Mouse (Mus musculus) left cerebral cortex, adult 2 months (tissue): ENCODE data around the gene Rplp2. TPM values are rescaled to one million over a fixed set of nuclear protein-coding genes. Genes with fewer than 3 reads are reported as not detected.
"Not testable (repeated sequence)": the region's sequence is repeated elsewhere in the genome, so short reads cannot be mapped to it uniquely, and the experiment has no call there.

Source experiments
- DNase-seq, 2 experiments: peaks; one replicate each; pipeline ENCODE4 v3.0.0; 2021 to 2022; ENCODE audit warnings: low spot score in 2 of 2, mixed read lengths in 1 of 2; ENCODE audit errors: extremely low spot score in 1 of 2
- H3K27ac ChIP-seq: fragments of 200-600 bp; 2 replicates; pipeline ENCODE4 v1.8.1; 2022
- H3K4me3 ChIP-seq: fragments of 200-600 bp; 2 replicates; pipeline ENCODE4 v1.8.1; 2022
- CTCF ChIP-seq: fragments of 200-600 bp; IDR thresholded peaks from 2 replicates; pipeline ENCODE4 v1.8.1; 2022; ENCODE audit warnings: antibody characterized with exemption, mild to moderate bottlenecking, moderate library complexity
- intact Hi-C: fragments of 180-260 bp; cut with DNase I; formaldehyde crosslinking; loops from one replicate; pipeline ENCODE4 v1.15.1; 2025
- long read RNA-seq, 2 experiments: library from polyadenylated mRNA; stranded (forward); transcript quantifications; one replicate each; pipeline ENCODE4 v2.0.0; 2021; ENCODE audit warnings: borderline mapping rate in 2 of 2
- total RNA-seq, 2 experiments: library from RNA; stranded (reverse); gene quantifications; 2 replicates each; pipeline ENCODE4 v1.2.3; 2021

Rplp2 gene
- 100 to 1,000 TPM; 552 to 567 TPM for total RNA-seq
- long read RNA-seq, experiment 1, transcript Rplp2-201 (5 exons, 964 nt): major isoform, 66 of 69 reads
- long read RNA-seq, experiment 1, partial matches to known transcripts: 0 of 69 reads
- long read RNA-seq, experiment 1, other reads (novel, unspliced or antisense): 1 of 69 reads
- long read RNA-seq, experiment 2, transcript Rplp2-201 (5 exons, 964 nt): major isoform, 45 of 56 reads
- long read RNA-seq, experiment 2, transcript Rplp2-202 (4 exons, 449 nt): minor isoform, 6 of 56 reads
- long read RNA-seq, experiment 2, partial matches to known transcripts: 0 of 56 reads
- long read RNA-seq, experiment 2, other reads (novel, unspliced or antisense): 2 of 56 reads

- intact Hi-C loops: no loop called here
- peak; percentile 95 to 96 for DNase-seq
- Histone ChIP-seq H3K27ac (peak within 1 kb of the TSS; percentile 99), H3K4me3 (peak within 1 kb of the TSS; percentile 91)
- TF ChIP-seq CTCF: no peak
Observed at GRCm38 (mm10) chr7:141447110-141447991, at the start of gene Rplp2. Rplp2 (plus strand) TSS chr7:141447370.

- Histone ChIP-seq H3K4me3 (no peak overlapping the region), H3K27ac (no peak overlapping the region)
- TF ChIP-seq CTCF: peak; percentile 66
- intact Hi-C loops: no loop called here
- peak in 1 of 2 experiments; percentile 50 for DNase-seq
Observed at GRCm38 (mm10) chr7:141403305-141403704, 43.9 kb upstream of the Rplp2 start.

- no peak for TF ChIP-seq CTCF
- no peak for DNase-seq
- intact Hi-C loops: no loop called here
- Histone ChIP-seq H3K4me3 (no peak overlapping the region), H3K27ac (no peak overlapping the region)
Observed at GRCm38 (mm10) chr7:141405466-141405865, 41.7 kb upstream of the Rplp2 start.

GRCm38 (mm10) chr7:141407670-141408069 is 39.5 kb upstream of the Rplp2 start:
- DNase-seq, intact Hi-C loops: not testable (repeated sequence)

GRCm38 (mm10) chr7:141408833-141409232 is 38.3 kb upstream of the Rplp2 start:
- peak; percentile 95 for TF ChIP-seq CTCF
- Histone ChIP-seq H3K27ac (no peak overlapping the region), H3K4me3 (no peak overlapping the region)
- intact Hi-C loops: loop anchor here (1.0 kb wide), 3 partner anchors 28 to 116 kb away; partner anchors contain the start of gene Slc25a22
- peak; percentile 82 to 89 for DNase-seq

More at GRCm38 (mm10) chr7:141407670-141408069, 39.5 kb upstream of the Rplp2 start:
- H3K4me3 ChIP-seq, H3K27ac ChIP-seq: not testable (repeated sequence)

- no peak for DNase-seq
- intact Hi-C loops: no loop called here
- no peak overlapping the region for H3K27ac ChIP-seq
- no peak for TF ChIP-seq CTCF
- no peak overlapping the region for H3K4me3 ChIP-seq
Observed at GRCm38 (mm10) chr7:141410631-141411030, 36.5 kb upstream of the Rplp2 start.

GRCm38 (mm10) chr7:141411667-141412066 is 35.5 kb upstream of the Rplp2 start:
- intact Hi-C loops: no loop called here
- DNase-seq: no peak
- Histone ChIP-seq H3K4me3 (no peak overlapping the region), H3K27ac (no peak overlapping the region)
- no peak for TF ChIP-seq CTCF

- peak overlapping the region; percentile 89 for H3K4me3 ChIP-seq
- peak overlapping the region; percentile 98 for H3K27ac ChIP-seq
- intact Hi-C loops: no loop called here
- DNase-seq: no peak
- TF ChIP-seq CTCF: no peak
Observed at GRCm38 (mm10) chr7:141413331-141413730, 33.8 kb upstream of the Rplp2 start.

GRCm38 (mm10) chr7:141413809-141414584 is 33.2 kb upstream of the Rplp2 start, which contains the start of gene Gatd1:
Gatd1 (minus strand) TSS chr7:141414136.
- intact Hi-C loops: loop anchor here (2.0 kb wide), 1 partner anchor 15 kb away; the partner anchor contains the start of gene Cend1
- DNase-seq: peak; percentile 99
- TF ChIP-seq CTCF: no peak; the same call in 1 of the 2 replicates

GRCm38 (mm10) chr7:141416144-141416841 is 30.9 kb upstream of the Rplp2 start:
- no peak for DNase-seq
- no peak for TF ChIP-seq CTCF
- intact Hi-C loops: no loop called here
- Histone ChIP-seq H3K27ac (no peak overlapping the region), H3K4me3 (no peak overlapping the region)

More at GRCm38 (mm10) chr7:141413809-141414584, 33.2 kb upstream of the Rplp2 start, which contains the start of gene Gatd1:
- Histone ChIP-seq H3K27ac (peak within 1 kb of the TSS; percentile 98), H3K4me3 (peak within 1 kb of the TSS; percentile 89)
